Mouse (Mus musculus) spleen, adult 2 months (tissue): ENCODE data around the gene Dync1i1. TPM values are rescaled to one million over a fixed set of nuclear protein-coding genes. Genes with fewer than 3 reads are reported as not detected.

Source experiments
- DNase-seq, 2 experiments: peaks; one replicate each; pipeline versions ENCODE4 v3.0.0 to v3.0.0-alpha.2; 2012 to 2021; ENCODE audit warnings: low spot score in 2 of 2, low read depth in 1 of 2
- H3K27ac ChIP-seq: fragments of 200-500 bp; 2 replicates; pipeline ENCODE4 v1.5.1; 2012; ENCODE audit warnings: low read length, inconsistent platforms; ENCODE audit not compliant: insufficient read depth
- H3K27me3 ChIP-seq: fragments of 200-500 bp; 2 replicates; pipeline ENCODE4 v1.6.1; 2012; ENCODE audit warnings: mild to moderate bottlenecking, moderate library complexity, low read length, inconsistent platforms; ENCODE audit not compliant: control insufficient read depth, insufficient read depth
- H3K36me3 ChIP-seq: fragments of 200-500 bp; 2 replicates; pipeline ENCODE4 v1.6.1; 2012; ENCODE audit warnings: mild to moderate bottlenecking, low read length, inconsistent platforms; ENCODE audit not compliant: control insufficient read depth, insufficient read depth
- H3K4me1 ChIP-seq: fragments of 200-500 bp; 2 replicates; pipeline ENCODE4 v1.6.1; 2011; ENCODE audit warnings: inconsistent platforms; ENCODE audit not compliant: control insufficient read depth, insufficient read depth, insufficient read length
- H3K4me3 ChIP-seq: fragments of 200-500 bp; 2 replicates; pipeline ENCODE4 v1.5.1; 2011; ENCODE audit warnings: mild to moderate bottlenecking, inconsistent platforms; ENCODE audit not compliant: insufficient read depth, insufficient read length; ENCODE audit errors: extremely low read depth
- CTCF ChIP-seq: fragments of 200-500 bp; IDR thresholded peaks from 2 replicates; pipeline ENCODE4 v1.5.1; 2011; ENCODE audit warnings: mild to moderate bottlenecking, inconsistent platforms; ENCODE audit not compliant: insufficient read depth, insufficient read length, insufficient replicate concordance; ENCODE audit errors: extremely low read depth
- POLR2A ChIP-seq: fragments of 200-500 bp; IDR thresholded peaks from 2 replicates; pipeline ENCODE4 v1.6.1; 2011; ENCODE audit warnings: low read depth, low read length, inconsistent platforms
- WGBS: fragments of 180-500 bp; shearing (Covaris S2); methylation state at CpG from one replicate; pipeline ENCODE4 v1.1.7; 2018; 5-methylcytosine and 5-hydroxymethylcytosine counted together
- polyA plus RNA-seq: library from polyadenylated mRNA; depleted of rRNA; stranded (reverse); fragments of >200 nt; gene quantifications from 2 replicates; pipeline ENCODE4 v1.2.3, GENCODE M21; 2012

Gene Dync1i1
- polyA plus RNA-seq, 1 experiment, result 1.6 TPM

GRCm38 (mm10) chr6:5768576-5768975, 43.1 kb downstream of the Dync1i1 start:
- no peaks in the 10 kb centered on the region for H3K27me3 ChIP-seq
- H3K4me3 ChIP-seq, result no peak overlapping the region
- 74% methylated on average over 1 of the region's 1 CpGs for WGBS
- no peak for DNase-seq
- no peak overlapping the region for H3K27ac ChIP-seq
- H3K4me1 ChIP-seq, result no peaks in the 10 kb centered on the region
- no peak for TF ChIP-seq CTCF
- TF ChIP-seq POLR2A, result no peak
- H3K36me3 ChIP-seq, result no peaks in the 10 kb centered on the region

GRCm38 (mm10) chr6:5770283-5770682, 44.8 kb downstream of the Dync1i1 start:
- no peak for TF ChIP-seq POLR2A
- Histone ChIP-seq H3K27me3 (no peaks in the 10 kb centered on the region), H3K27ac (no peak overlapping the region), H3K4me1 (no peaks in the 10 kb centered on the region), H3K36me3 (no peaks in the 10 kb centered on the region), H3K4me3 (no peak overlapping the region)
- WGBS, result 88% methylated on average over 4 of the region's 4 CpGs
- DNase-seq, result no peak

- TF ChIP-seq CTCF (no peak), POLR2A (no peak)
- DNase-seq, result no peak
- 88% methylated on average over 3 of the region's 3 CpGs for WGBS
- Histone ChIP-seq H3K4me1 (no peaks in the 10 kb centered on the region), H3K36me3 (no peaks in the 10 kb centered on the region), H3K27ac (no peak overlapping the region), H3K27me3 (no peaks in the 10 kb centered on the region), H3K4me3 (no peak overlapping the region)
Measured at GRCm38 (mm10) chr6:5775461-5775860, 50.0 kb downstream of the Dync1i1 start.

- no peak for TF ChIP-seq CTCF
- TF ChIP-seq POLR2A, result no peak
- H3K4me1 ChIP-seq, result no peaks in the 10 kb centered on the region
- H3K27ac ChIP-seq, result no peak overlapping the region
- H3K36me3 ChIP-seq, result no peaks in the 10 kb centered on the region
- DNase-seq, result no peak
- H3K27me3 ChIP-seq, result no peaks in the 10 kb centered on the region
- H3K4me3 ChIP-seq, result no peak overlapping the region
- WGBS, result 79% methylated on average over 6 of the region's 6 CpGs
Measured at GRCm38 (mm10) chr6:5781752-5782151, 56.3 kb downstream of the Dync1i1 start.

GRCm38 (mm10) chr6:5783830-5784229, 58.4 kb downstream of the Dync1i1 start:
- H3K4me3 ChIP-seq, result no peak overlapping the region
- H3K27me3 ChIP-seq, result no peaks in the 10 kb centered on the region
- no peak overlapping the region for H3K27ac ChIP-seq
- no peak for TF ChIP-seq CTCF
- no peak for TF ChIP-seq POLR2A
- 93% methylated on average over 14 of the region's 14 CpGs for WGBS
- no peaks in the 10 kb centered on the region for H3K36me3 ChIP-seq
- H3K4me1 ChIP-seq, result no peaks in the 10 kb centered on the region
- DNase-seq, result no peak

GRCm38 (mm10) chr6:5790607-5791006, 65.2 kb downstream of the Dync1i1 start:
- no peaks in the 10 kb centered on the region for H3K36me3 ChIP-seq
- no peak overlapping the region for H3K27ac ChIP-seq
- DNase-seq, result no peak
- H3K4me3 ChIP-seq, result no peak overlapping the region
- TF ChIP-seq CTCF, result no peak
- WGBS, result 86% methylated on average over 7 of the region's 7 CpGs
- no peaks in the 10 kb centered on the region for H3K4me1 ChIP-seq
- no peaks in the 10 kb centered on the region for H3K27me3 ChIP-seq

GRCm38 (mm10) chr6:5794106-5794753, 68.8 kb downstream of the Dync1i1 start:
- Histone ChIP-seq H3K36me3 (no peaks in the 10 kb centered on the region), H3K4me3 (no peak overlapping the region), H3K4me1 (no peaks in the 10 kb centered on the region), H3K27me3 (no peaks in the 10 kb centered on the region), H3K27ac (no peak overlapping the region)
- no peak for DNase-seq
- 66% methylated on average over 5 of the region's 5 CpGs for whole genome bisulfite sequencing
- TF ChIP-seq CTCF (no peak), POLR2A (no peak)
